13 mouse cellular contexts compared by ENCODE assay signal in genomic region chr2:60114901-60115300, GRCm38 (mm10).
A peak's percentile ranks its signal among the peaks of the same experiment; 100 is the strongest.
DNase-seq lines count a peak whose midpoint lies in the region.
"Had no signal": no experiment of that assay in that cellular context is flagged by ENCODE, and none has a peak within 500 bp of the region (broad histone marks: within the 10 kb centered on the region; RNA-seq: fewer than 3 reads in every experiment).

No protein-coding gene starts in this region.

- DNase-seq in heart, adult 11 months, result peak; percentile 84
- DNase-seq in heart, postnatal 36 days, result no peak
- DNase-seq: adrenal gland, adult 2 months; adrenal gland, adult 8-10 months; adrenal gland, postnatal 10 days; adrenal gland, postnatal 14 days; adrenal gland, postnatal 25 days; adrenal gland, postnatal 36 days; B cell, adult 2 months; cerebellum, adult 11 months; cerebellum, adult 11-12 months; cerebellum, adult 18-20 months; cerebellum, adult 2 months had no signal

- intact Hi-C loops in heart, postnatal 36 days (cut with DNase I), result no loop called here
